Mouse (Mus musculus) C2C12 (cell line): Measurements from ENCODE around the gene Fcrls.

Source experiments
- CTCF ChIP-seq: IDR thresholded peaks from one replicate; pipeline ENCODE4 v1.5.1; 2011; ENCODE audit not compliant: control insufficient read depth, insufficient read depth, insufficient read length
- MAX ChIP-seq: IDR thresholded peaks from one replicate; pipeline ENCODE4 v1.6.1; 2011; ENCODE audit warnings: mild to moderate bottlenecking, control low read depth
- USF1 ChIP-seq: IDR thresholded peaks from one replicate; pipeline ENCODE4 v1.6.1; 2011; ENCODE audit warnings: low read depth, mild to moderate bottlenecking, control low read depth, moderate library complexity

- TF ChIP-seq CTCF (no peak), MAX (no peak), USF1 (no peak)
Observed at GRCm38 (mm10) chr3:87240909-87241308, 22.6 kb downstream of the Fcrls start.
